Mouse (Mus musculus): ENCODE data around the gene Mpp1.

The Mpp1 gene

DNA sequence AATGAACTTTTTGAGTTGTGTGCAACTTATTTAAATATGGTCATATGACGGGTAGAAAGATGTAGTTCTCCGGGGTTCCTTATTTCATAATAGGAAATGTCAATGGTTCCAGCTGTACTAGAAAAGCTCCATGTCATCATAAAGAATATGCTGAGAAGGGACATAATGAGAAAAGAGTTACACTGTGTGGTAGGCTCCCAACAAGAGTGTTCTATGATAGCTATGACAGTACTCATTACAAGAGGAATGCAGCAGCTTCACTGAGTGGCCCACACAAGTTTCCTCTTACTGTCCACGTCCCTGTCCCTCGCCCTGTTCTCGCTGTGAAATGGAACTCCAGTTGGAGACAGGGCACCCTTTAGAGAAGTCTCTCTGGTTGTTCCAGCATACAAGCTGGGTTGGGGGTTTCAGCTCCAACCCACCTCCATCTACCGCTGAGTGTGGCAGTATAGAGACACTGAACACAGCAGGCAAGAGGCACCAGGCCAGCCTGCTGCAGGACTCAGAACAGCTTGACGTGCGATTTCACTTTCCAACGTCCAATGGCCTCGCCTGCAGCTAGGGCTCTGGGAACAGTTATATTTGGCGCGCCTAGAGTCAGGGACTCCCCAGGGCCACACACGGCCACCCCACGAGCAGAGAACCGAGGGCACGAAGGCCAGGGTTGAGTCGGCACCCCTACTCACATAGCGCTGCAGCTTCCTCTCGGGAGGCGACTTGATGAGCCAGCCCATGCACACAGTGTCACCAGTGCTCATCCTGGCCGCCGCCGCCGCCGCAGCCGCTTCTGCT is 46.6 kb downstream of the Mpp1 start:
- in situ Hi-C loops (cut with MboI, MseI) = no loop called here

DNA sequence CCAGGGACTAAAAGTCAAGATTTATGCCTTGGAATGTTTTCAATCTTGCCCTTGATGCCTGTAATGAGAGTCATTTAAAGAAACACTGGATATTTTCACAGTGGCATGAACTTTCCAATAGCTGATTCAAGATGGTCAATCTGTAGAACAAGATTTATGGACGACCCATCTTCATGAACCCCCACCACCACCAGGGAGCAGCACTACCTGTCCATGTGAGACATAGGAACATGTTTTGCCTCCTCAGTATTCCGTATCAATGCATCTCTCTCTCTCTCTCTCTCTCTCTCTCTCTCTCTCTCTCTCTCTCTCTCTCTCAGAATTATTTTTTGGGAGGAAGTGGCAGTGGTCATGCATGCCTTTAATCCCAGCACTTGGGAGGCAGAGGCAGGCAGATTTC is 48.5 kb downstream of the Mpp1 start:
- in situ Hi-C loops (cut with MboI, MseI) = no loop called here

Measured in T-helper 2 cell (primary cell).